Mouse (Mus musculus) MEL (cell line): ENCODE measurements at regions not wholly inside any gene's neighbourhood (a gene's known extent, or its start where the extent isn't known, plus 50 kb on each side); places are given as distances from the start of the nearest gene placed in this dataset.

ENCODE experiments used
- DNase-seq: peaks from one replicate; pipeline ENCODE4 v3.0.0; 2011; ENCODE audit warnings: low read depth, low spot score
- H3K27ac ChIP-seq: 2 replicates; pipeline ENCODE4 v1.5.1; 2012; ENCODE audit warnings: low read depth, mild to moderate bottlenecking, control low read depth, low read length, moderate library complexity; ENCODE audit not compliant: control insufficient read depth
- H3K27me3 ChIP-seq, 2 experiments: fragments of 150-350 bp in 1 of 2; sonication (generic) in 1 of 2; 2 replicates each; pipeline ENCODE4 v1.6.1; 2012; ENCODE audit warnings: low read length in 2 of 2, mild to moderate bottlenecking in 2 of 2, improper control_type of control experiment in 1 of 2, moderate library complexity in 1 of 2; ENCODE audit not compliant: insufficient read depth in 2 of 2, control insufficient read depth in 1 of 2
- H3K36me3 ChIP-seq, 2 experiments: 2 replicates each; pipeline ENCODE4 v1.6.1; 2012 to 2014; ENCODE audit warnings: low read length in 2 of 2, improper control_type of control experiment in 1 of 2, inconsistent platforms in 1 of 2, mild to moderate bottlenecking in 1 of 2; ENCODE audit not compliant: insufficient read depth in 2 of 2, control insufficient read depth in 1 of 2
- H3K4me1 ChIP-seq, 2 experiments: fragments of 150-350 bp in 1 of 2; sonication (generic) in 1 of 2; 2 replicates each; pipeline ENCODE4 v1.6.1; 2012; ENCODE audit warnings: low read length in 2 of 2, improper control_type of control experiment in 1 of 2, mild to moderate bottlenecking in 1 of 2; ENCODE audit not compliant: insufficient read depth in 2 of 2, control insufficient read depth in 1 of 2
- H3K4me3 ChIP-seq, 2 experiments: fragments of 150-350 bp in 1 of 2; sonication (generic) in 1 of 2; 2 replicates each; pipeline ENCODE4 v1.5.1; 2012; ENCODE audit warnings: low read depth in 2 of 2, low read length in 2 of 2, mild to moderate bottlenecking in 2 of 2, moderate library complexity in 2 of 2, control low read depth in 1 of 2, improper control_type of control experiment in 1 of 2; ENCODE audit not compliant: control insufficient read depth in 1 of 2, insufficient read depth in 1 of 2
- H3K79me2 ChIP-seq: 2 replicates; pipeline ENCODE4 v1.6.1; 2012; ENCODE audit warnings: mild to moderate bottlenecking, low read length, moderate library complexity; ENCODE audit not compliant: control insufficient read depth, poor library complexity, insufficient read depth
- H3K9ac ChIP-seq: 2 replicates; pipeline ENCODE4 v1.6.1; 2012; ENCODE audit warnings: low read depth, mild to moderate bottlenecking, control low read depth, low read length, moderate library complexity; ENCODE audit not compliant: control insufficient read depth, poor library complexity, severe bottlenecking
- H3K9me3 ChIP-seq: fragments of 150-350 bp; sonication (generic); replicated peaks from 2 replicates; pipeline ENCODE4 v1.6.1; 2012; ENCODE audit warnings: mild to moderate bottlenecking, low read length, improper control_type of control experiment, moderate library complexity; ENCODE audit not compliant: insufficient read depth
- BHLHE40 ChIP-seq: IDR thresholded peaks from 2 replicates; pipeline ENCODE4 v1.6.1; 2012; ENCODE audit warnings: low read depth, mild to moderate bottlenecking, inconsistent platforms, low read length, improper control_type of control experiment, borderline replicate concordance
- CHD1 ChIP-seq: IDR thresholded peaks from 2 replicates; pipeline ENCODE4 v1.6.1; 2012; ENCODE audit warnings: low read depth, mild to moderate bottlenecking, inconsistent platforms, low read length, improper control_type of control experiment
- E2F4 ChIP-seq: IDR thresholded peaks from 2 replicates; pipeline ENCODE4 v1.6.1; 2011; ENCODE audit warnings: low read depth, low read length, improper control_type of control experiment, borderline replicate concordance
- EP300 ChIP-seq, 2 experiments: IDR thresholded peaks; 2 replicates each; pipeline ENCODE4 v1.6.1; 2011; ENCODE audit warnings: improper control_type of control experiment in 2 of 2, low read length in 2 of 2, low read depth in 1 of 2, mild to moderate bottlenecking in 1 of 2
- GABPA ChIP-seq: IDR thresholded peaks from 2 replicates; pipeline ENCODE4 v1.6.1; 2012; ENCODE audit warnings: low read depth, mild to moderate bottlenecking, inconsistent platforms, low read length, improper control_type of control experiment, moderate library complexity
- HCFC1 ChIP-seq: IDR thresholded peaks from 2 replicates; pipeline ENCODE4 v1.6.1; 2012; ENCODE audit warnings: low read depth, mild to moderate bottlenecking, inconsistent platforms, low read length, improper control_type of control experiment, moderate library complexity
- MAFK ChIP-seq: IDR thresholded peaks from 2 replicates; pipeline ENCODE4 v1.6.1; 2011; ENCODE audit warnings: low read depth, mild to moderate bottlenecking, low read length, improper control_type of control experiment, borderline replicate concordance
- MAZ ChIP-seq: IDR thresholded peaks from 2 replicates; pipeline ENCODE4 v1.6.1; 2012; ENCODE audit warnings: low read depth, mild to moderate bottlenecking, inconsistent platforms, low read length, improper control_type of control experiment
- MYC ChIP-seq: IDR thresholded peaks from 2 replicates; pipeline ENCODE4 v1.6.1; 2011; ENCODE audit warnings: low read depth, mild to moderate bottlenecking, low read length, improper control_type of control experiment, moderate library complexity
- NELFE ChIP-seq: IDR thresholded peaks from 2 replicates; pipeline ENCODE4 v1.6.1; 2011; ENCODE audit warnings: low read depth, low read length, improper control_type of control experiment
- NRF1 ChIP-seq: IDR thresholded peaks from 2 replicates; pipeline ENCODE4 v1.6.1; 2014; ENCODE audit warnings: low read depth, mild to moderate bottlenecking, inconsistent platforms, low read length, improper control_type of control experiment, moderate library complexity; ENCODE audit not compliant: poor library complexity, insufficient read depth, severe bottlenecking
- POLR2A ChIP-seq, 2 experiments: IDR thresholded peaks; 2 replicates each; pipeline ENCODE4 v1.6.1; 2011 to 2012; ENCODE audit warnings: low read length in 2 of 2, mild to moderate bottlenecking in 2 of 2, control low read depth in 1 of 2, improper control_type of control experiment in 1 of 2, low read depth in 1 of 2, moderate library complexity in 1 of 2; ENCODE audit not compliant: control insufficient read depth in 1 of 2, insufficient read depth in 1 of 2, poor library complexity in 1 of 2
- RAD21 ChIP-seq: IDR thresholded peaks from 2 replicates; pipeline ENCODE4 v1.6.1; 2011; ENCODE audit warnings: mild to moderate bottlenecking, low read depth, low read length, improper control_type of control experiment
- RCOR1 ChIP-seq: IDR thresholded peaks from 2 replicates; pipeline ENCODE4 v1.6.1; 2012; ENCODE audit warnings: low read depth, mild to moderate bottlenecking, inconsistent platforms, low read length, improper control_type of control experiment
- SIN3A ChIP-seq: IDR thresholded peaks from 2 replicates; pipeline ENCODE4 v1.6.1; 2012; ENCODE audit warnings: low read length, improper control_type of control experiment, inconsistent platforms
- TBP ChIP-seq: IDR thresholded peaks from 2 replicates; pipeline ENCODE4 v1.8.0; 2011; ENCODE audit warnings: low read depth, low read length, improper control_type of control experiment
- USF1 ChIP-seq: IDR thresholded peaks from 2 replicates; pipeline ENCODE4 v1.6.1; 2014; ENCODE audit warnings: low read depth, mild to moderate bottlenecking, inconsistent platforms, low read length, improper control_type of control experiment, moderate library complexity
- USF2 ChIP-seq, 2 experiments: IDR thresholded peaks; 2 replicates each; pipeline ENCODE4 v1.6.1; 2011 to 2012; ENCODE audit warnings: improper control_type of control experiment in 2 of 2, low read length in 2 of 2, borderline replicate concordance in 1 of 2, inconsistent platforms in 1 of 2, low read depth in 1 of 2, mild to moderate bottlenecking in 1 of 2; ENCODE audit not compliant: insufficient read depth in 1 of 2
- ZKSCAN1 ChIP-seq: IDR thresholded peaks from 2 replicates; pipeline ENCODE4 v1.6.1; 2012; ENCODE audit warnings: low read depth, mild to moderate bottlenecking, inconsistent platforms, low read length, improper control_type of control experiment, moderate library complexity
- ZMIZ1 ChIP-seq: IDR thresholded peaks from 2 replicates; pipeline ENCODE4 v1.6.1; 2012; ENCODE audit warnings: low read depth, mild to moderate bottlenecking, inconsistent platforms, low read length, improper control_type of control experiment, moderate library complexity
- ZNF384 ChIP-seq: IDR thresholded peaks from 2 replicates; pipeline ENCODE4 v1.6.1; 2012; ENCODE audit warnings: low read depth, mild to moderate bottlenecking, inconsistent platforms, low read length, improper control_type of control experiment

DNA sequence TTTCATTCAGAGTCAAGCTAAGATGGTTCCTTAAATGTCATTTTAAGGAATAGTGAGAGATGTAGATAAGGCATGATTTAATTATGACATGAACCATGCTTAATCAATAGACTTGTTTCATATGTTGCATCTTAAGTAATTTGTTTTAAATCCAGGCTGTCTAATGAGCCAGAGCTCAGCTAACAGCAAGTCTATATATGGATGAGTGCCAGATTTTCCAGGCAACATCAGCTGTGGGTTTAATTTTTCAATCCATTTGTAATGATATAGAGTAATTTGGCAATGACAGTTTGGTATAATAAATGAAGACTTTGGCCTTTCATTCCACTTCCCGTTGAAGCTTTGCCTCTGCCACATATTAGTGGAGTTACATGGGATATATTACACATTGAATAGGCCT, 677.3 kb upstream of the Sorcs1 start:
- H3K79me2 ChIP-seq, result no peaks in the 10 kb centered on the region
- TF ChIP-seq TBP (no peak), USF2 (IDR thresholded peaks at IDR 0.05; ENCODE audit: borderline replicate concordance in 1 of 2, insufficient read depth in 1 of 2, low read depth in 1 of 2, low read length in 2 of 2) (no peak), E2F4 (no peak), MAFK (no peak), HCFC1 (no peak), RCOR1 (no peak), MAZ (no peak), POLR2A (IDR thresholded peaks at IDR 0.05; ENCODE audit: control insufficient read depth in 1 of 2, insufficient read depth in 1 of 2, low read depth in 1 of 2, low read length in 2 of 2, poor library complexity in 1 of 2) (no peak), GABPA (no peak), BHLHE40 (no peak), ZMIZ1 (no peak), ZNF384 (no peak), EP300 (IDR thresholded peaks at IDR 0.05; ENCODE audit: low read depth in 1 of 2, low read length in 2 of 2) (no peak), ZKSCAN1 (no peak), SIN3A (no peak), USF1 (no peak), CHD1 (no peak), NELFE (no peak)
- H3K9ac ChIP-seq, result no peak overlapping the region
- no peak overlapping the region for H3K4me3 ChIP-seq
- no peaks in the 10 kb centered on the region for H3K27me3 ChIP-seq
- no peak overlapping the region for H3K27ac ChIP-seq
- no peaks in the 10 kb centered on the region for H3K9me3 ChIP-seq
- no peaks in the 10 kb centered on the region for H3K4me1 ChIP-seq
- DNase-seq, result no peak
- no peaks in the 10 kb centered on the region for H3K36me3 ChIP-seq

GRCm38 (mm10) chr19:51340491-51340890, 662.0 kb upstream of the Sorcs1 start:
- H3K9me3 ChIP-seq, result no peaks in the 10 kb centered on the region
- H3K9ac ChIP-seq, result no peak overlapping the region
- no peak overlapping the region for H3K4me3 ChIP-seq
- no peak overlapping the region for H3K27ac ChIP-seq
- H3K27me3 ChIP-seq, result no peaks in the 10 kb centered on the region
- no peak for TF ChIP-seq MYC
- TF ChIP-seq RAD21, result no peak
- no peak for TF ChIP-seq MAFK
- TF ChIP-seq ZKSCAN1, result no peak
- no peak for TF ChIP-seq NRF1
- no peak for TF ChIP-seq TBP
- TF ChIP-seq EP300 (IDR thresholded peaks at IDR 0.05; ENCODE audit: low read depth in 1 of 2, low read length in 2 of 2), result no peak
- no peak for TF ChIP-seq BHLHE40
- no peaks in the 10 kb centered on the region for H3K79me2 ChIP-seq
- H3K4me1 ChIP-seq, result no peaks in the 10 kb centered on the region
- no peak for DNase-seq
- no peaks in the 10 kb centered on the region for H3K36me3 ChIP-seq
